Mouse (Mus musculus) liver, embryonic 14.5 days (tissue): ENCODE measurements around the gene Adamts17.

Experiments
- CTCF ChIP-seq: IDR thresholded peaks from 2 replicates; pipeline ENCODE4 v1.5.1; 2016; ENCODE audit warnings: antibody characterized with exemption, low read depth, control low read depth
- EP300 ChIP-seq: IDR thresholded peaks from 2 replicates; pipeline ENCODE4 v1.6.1; 2016; ENCODE audit warnings: antibody characterized with exemption, low read depth

DNA sequence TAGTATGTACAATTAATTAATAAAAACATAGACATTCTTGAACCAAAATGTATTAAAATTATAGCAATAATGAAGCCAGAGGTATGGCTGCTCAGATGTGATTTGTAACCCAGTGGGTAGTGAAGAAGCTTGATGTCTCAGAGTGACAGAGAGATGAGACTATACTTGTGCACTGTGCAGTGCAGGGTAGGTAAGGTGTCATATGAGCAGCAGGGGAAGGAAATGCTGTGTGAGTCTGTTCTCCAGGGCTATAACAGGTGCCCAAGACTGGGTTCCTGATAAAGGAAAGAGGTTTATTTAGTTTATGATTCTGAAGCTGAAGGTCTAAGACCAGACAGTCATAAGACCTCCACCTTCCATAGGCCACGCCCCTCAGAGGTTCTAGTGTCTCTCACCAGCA lies 26.4 kb upstream of the Adamts17 start:
- no peak for TF ChIP-seq CTCF
- TF ChIP-seq EP300: no peak
